31 mouse cellular contexts compared by ENCODE assay signal in genomic region chr4:127223291-127223690, GRCm38 (mm10). TPM values are rescaled to one million over a fixed set of nuclear protein-coding genes. Genes with fewer than 3 reads are reported as not detected.
DNase-seq lines count a peak whose midpoint lies in the region; ATAC-seq and TF ChIP-seq lines count a peak whose summit lies in the region.
"Had no signal": no experiment of that assay in that cellular context is flagged by ENCODE, and none has a peak within 500 bp of the region (broad histone marks: within the 10 kb centered on the region; RNA-seq: fewer than 3 reads in every experiment).

No protein-coding gene starts in this region.

- H3K4me2 ChIP-seq in heart, embryonic 11.5 days, result 0 out of 2 replicates have a peak overlapping the region, but pooled peaks have one; percentile 2
- H3K4me2 ChIP-seq: embryonic facial prominence, embryonic 13.5 days; forebrain, embryonic 13.5 days; heart, embryonic 12.5 days; limb, embryonic 13.5 days; lung, embryonic 15.5 days; neural tube, embryonic 13.5 days; stomach, embryonic 15.5 days had no signal

- H3K9me3 ChIP-seq in heart, embryonic 11.5 days (replicated peaks; ENCODE audit: control insufficient read depth, low read length), result no peaks in the 10 kb centered on the region
- peaks cover 12% of the 10 kb centered on the region for H3K9me3 ChIP-seq in E14TG2a.4 (ENCODE audit: low read length)
- H3K9me3 ChIP-seq: embryonic facial prominence, embryonic 13.5 days; forebrain, embryonic 13.5 days; heart, embryonic 12.5 days; lung, embryonic 15.5 days; neural tube, embryonic 13.5 days; stomach, embryonic 15.5 days had no signal

- no peaks in the 10 kb centered on the region; the same call in 1 of the 2 replicates for H3K4me1 ChIP-seq in heart, embryonic 11.5 days (ENCODE audit: control insufficient read depth, insufficient read depth, low read length)
- H3K4me1 ChIP-seq in E14TG2a.4 (replicated peaks; ENCODE audit: low read depth, low read length), result peaks cover 57% of the 10 kb centered on the region
- peaks cover 16% of the 10 kb centered on the region for H3K4me1 ChIP-seq in cerebellum, adult 2 months (ENCODE audit: control insufficient read depth, insufficient read depth, low read length)
- H3K4me1 ChIP-seq: limb, embryonic 13.5 days; lung, embryonic 15.5 days had no signal

- 34% methylated on average over 10 of the region's 10 CpGs for WGBS in heart, embryonic 11.5 days (ENCODE audit: insufficient replicate concordance)
- 7% methylated on average over 10 of the region's 10 CpGs for WGBS in cerebellum, adult 2 months

- H3K27me3 ChIP-seq in heart, embryonic 11.5 days (ENCODE audit: control insufficient read depth, insufficient read depth, low read length), result peaks cover 45% of the 10 kb centered on the region
- no peaks in the 10 kb centered on the region for H3K27me3 ChIP-seq in E14TG2a.4 (ENCODE audit: insufficient read depth, low read length)
- H3K27me3 ChIP-seq in cerebellum, adult 2 months (ENCODE audit: control insufficient read depth, insufficient read depth, low read length), result no peaks in the 10 kb centered on the region

- DNase-seq in heart, adult 11 months, result no peak
- DNase-seq in cerebellum, adult 2 months, result peak; percentile 71 to 79
- peak; percentile 77 to 80 for DNase-seq in cerebellum, postnatal 25 days
- DNase-seq in gastrocnemius, postnatal 4 days (ENCODE audit: low spot score in 2 of 2), result no peak
- DNase-seq in B cell, adult 2 months, result no peak
- DNase-seq: adrenal gland, adult 8-10 months; embryo, embryonic 11 days; gastrocnemius, adult 2 months; heart, postnatal 10 days; kidney, postnatal 4 days; layer of hippocampus, adult 9-11 months; lung, postnatal 36 days; midbrain, embryonic 14.5 days; thymus, postnatal 25 days had no signal

- no peaks in the 10 kb centered on the region for H3K36me3 ChIP-seq in heart, embryonic 11.5 days (ENCODE audit: control insufficient read depth, insufficient read depth, low read length)
- peaks cover 62% of the 10 kb centered on the region for H3K36me3 ChIP-seq in E14TG2a.4 (ENCODE audit: insufficient read depth, low read length)
- H3K36me3 ChIP-seq: embryonic facial prominence, embryonic 13.5 days; heart, embryonic 12.5 days; limb, embryonic 13.5 days; lung, embryonic 15.5 days; stomach, embryonic 15.5 days had no signal

- no peak overlapping the region for H3K4me3 ChIP-seq in heart, embryonic 11.5 days (ENCODE audit: low read depth, low read length)
- H3K4me3 ChIP-seq in E14TG2a.4 (replicated peaks; ENCODE audit: low read length), result peak overlapping the region; percentile 57
- no peak overlapping the region for H3K4me3 ChIP-seq in cerebellum, adult 2 months (replicated peaks; ENCODE audit: insufficient read depth, low read depth, low read length)
- H3K4me3 ChIP-seq: embryonic facial prominence, embryonic 13.5 days; erythroblast, embryonic 14.5 days; forebrain, embryonic 13.5 days; gastrocnemius, adult 2 months; heart, embryonic 12.5 days; left cerebral cortex, adult 2 months; limb, embryonic 13.5 days; lung, embryonic 15.5 days; megakaryocyte, embryonic 14.5 days; myocyte; neural tube, embryonic 13.5 days; stomach, embryonic 15.5 days had no signal

- H3K27ac ChIP-seq in heart, embryonic 11.5 days (ENCODE audit: low read depth, low read length), result no peak overlapping the region
- peak overlapping the region; percentile 68 for H3K27ac ChIP-seq in cerebellum, adult 2 months (ENCODE audit: insufficient read depth, low read length)
- H3K27ac ChIP-seq: embryonic facial prominence, embryonic 13.5 days; forebrain, embryonic 13.5 days; gastrocnemius, adult 2 months; limb, embryonic 13.5 days; liver, embryonic 14.5 days; lung, embryonic 15.5 days; neural tube, embryonic 13.5 days; stomach, embryonic 15.5 days had no signal

- H3K9ac ChIP-seq in heart, embryonic 11.5 days (ENCODE audit: low read depth, low read length), result no peak overlapping the region
- H3K9ac ChIP-seq: embryonic facial prominence, embryonic 13.5 days; forebrain, embryonic 13.5 days; heart, embryonic 12.5 days; limb, embryonic 13.5 days; liver, embryonic 14.5 days; lung, embryonic 15.5 days; neural tube, embryonic 13.5 days; stomach, embryonic 15.5 days had no signal

- TF ChIP-seq CTCF in E14TG2a.4 (conservative IDR thresholded peaks at IDR 0.05; ENCODE audit: low read length), result no peak
- TF ChIP-seq CTCF in cerebellum, adult 2 months (IDR thresholded peaks at IDR 0.05; ENCODE audit: borderline replicate concordance, insufficient read depth, low read depth, low read length), result no peak

- ATAC-seq in heart, embryonic 11.5 days (replicated peaks; ENCODE audit: insufficient number of reproducible peaks, low FRiP score, low TSS enrichment), result no peak
- ATAC-seq: activated CD4-positive, CD25-positive, alpha-beta regulatory T cell, adult 4 months; forebrain, embryonic 13.5 days; intestine, postnatal 0 days had no signal

- no peak for TF ChIP-seq POLR2A in cerebellum, adult 2 months (IDR thresholded peaks at IDR 0.05; ENCODE audit: borderline replicate concordance, insufficient read depth, low read length)

RNA-seq across cellular contexts. Expression of gene Smim12, which starts 20.3 kb away (rescaled TPM):
- 62.2 and 67.7 TPM in 2 replicates for polyA plus RNA-seq in heart, embryonic 11.5 days (2014; fragmentation: Nextera tagmentation; extraction: Ambion mirVana)
- 95.5 and 106 TPM in 2 replicates for polyA plus RNA-seq in cerebellum, adult 2 months (2012; rRNA removed)
- 10 to 100 TPM; 31.7 to 35.6 TPM for total RNA-seq in gastrocnemius, postnatal 4 days (2021)

RNA-seq across cellular contexts. Expression of gene Dlgap3, which starts 54.3 kb away (rescaled TPM):
- polyA plus RNA-seq in heart, embryonic 11.5 days (2014; fragmentation: Nextera tagmentation; extraction: Ambion mirVana), result 1.2 and 1.4 TPM in 2 replicates
- 56.1 and 59.8 TPM in 2 replicates for polyA plus RNA-seq in cerebellum, adult 2 months (2012; rRNA removed)
- 1 to 10 TPM; 1.2 to 1.7 TPM for total RNA-seq in gastrocnemius, postnatal 4 days (2021)
- total RNA-seq: gastrocnemius, adult 2 months; MEL had no signal
- polyA plus RNA-seq: activated CD4-positive, CD25-positive, alpha-beta regulatory T cell, adult 4 months; erythroblast, embryonic 14.5 days; myocyte had no signal

Comparison
In these comparisons a context has a peak if more than half of its experiments do, and no peak if none do; other contexts are left out.
1. DNase-seq: peak in cerebellum, adult 2 months (2 of 2) and cerebellum, postnatal 25 days (2 of 2); none in heart, adult 11 months (single experiment), gastrocnemius, postnatal 4 days (0 of 2) and B cell, adult 2 months (0 of 2).
2. RNA of gene Dlgap3, which starts 54.3 kb away (polyA plus RNA-seq): 56.1 to 59.8 TPM in cerebellum, adult 2 months; 1.2 to 1.4 TPM in heart, embryonic 11.5 days; every median in the first group is over 10 times any median in the second.